Mouse (Mus musculus): ENCODE measurements around the gene Baz2b. TPM values are rescaled to one million over a fixed set of nuclear protein-coding genes. Genes with fewer than 3 reads are reported as not detected.

Baz2b gene
- total and polyA plus RNA-seq, 3 experiments: 5.7 to 11.4 TPM; not detected in 1

DNA sequence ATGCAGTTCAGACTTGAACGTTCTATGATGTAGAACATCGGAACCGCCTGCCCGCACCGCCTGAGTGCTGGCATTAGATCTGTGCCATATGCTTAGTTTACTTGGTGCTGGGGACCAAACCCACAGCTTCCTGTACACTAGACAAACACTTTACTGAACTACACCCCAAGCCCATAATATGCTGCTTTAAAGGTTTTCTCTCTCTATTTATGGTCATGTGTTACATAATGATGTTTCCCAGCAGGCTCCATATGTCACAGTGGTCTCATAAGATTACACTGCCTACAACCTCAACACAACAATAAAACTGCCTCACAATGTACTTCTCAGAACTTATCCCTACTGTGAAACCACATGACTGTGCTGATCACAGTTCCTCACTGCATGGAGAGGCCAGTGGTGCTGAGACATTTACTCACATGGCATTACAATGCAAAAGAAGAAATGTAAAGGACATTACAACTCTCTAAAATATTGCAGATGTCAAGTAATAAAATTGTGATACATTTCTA is 9.5 kb downstream of the Baz2b start:
- Histone ChIP-seq H3K27me3 (ENCODE audit: control insufficient read depth in 1 of 2, insufficient read depth in 2 of 2, low read length in 2 of 2) (no peaks in the 10 kb centered on the region), H3K9me3 (replicated peaks; ENCODE audit: insufficient read depth, low read length) (no peaks in the 10 kb centered on the region), H3K79me2 (ENCODE audit: control insufficient read depth, insufficient read depth, low read length, poor library complexity) (no peaks in the 10 kb centered on the region), H3K9ac (ENCODE audit: control insufficient read depth, low read depth, low read length, poor library complexity, severe bottlenecking) (no peak overlapping the region), H3K27ac (ENCODE audit: control insufficient read depth, low read depth, low read length) (no peak overlapping the region), H3K4me3 (ENCODE audit: control insufficient read depth in 1 of 2, insufficient read depth in 1 of 2, low read depth in 2 of 2, low read length in 2 of 2) (no peak overlapping the region), H3K36me3 (ENCODE audit: control insufficient read depth in 1 of 2, insufficient read depth in 2 of 2, low read length in 2 of 2) (peaks cover 0 to 21% of the 10 kb centered on the region in 2 experiments; a peak in 2 of 4 replicates), H3K4me1 (ENCODE audit: control insufficient read depth in 1 of 2, insufficient read depth in 2 of 2, low read length in 2 of 2) (peaks cover 8 to 19% of the 10 kb centered on the region in 2 experiments)
- TF ChIP-seq SIN3A (IDR thresholded peaks at IDR 0.05; ENCODE audit: low read length) (no peak), RAD21 (IDR thresholded peaks at IDR 0.05; ENCODE audit: low read depth, low read length) (no peak), CHD2 (IDR thresholded peaks at IDR 0.05; ENCODE audit: low read length) (no peak), RCOR1 (IDR thresholded peaks at IDR 0.05; ENCODE audit: low read depth, low read length) (no peak), BHLHE40 (IDR thresholded peaks at IDR 0.05; ENCODE audit: borderline replicate concordance, low read depth, low read length) (no peak), KAT2A (conservative IDR thresholded peaks at IDR 0.05; ENCODE audit: low read depth, low read length) (no peak), MEF2A (IDR thresholded peaks at IDR 0.05; ENCODE audit: extremely low read depth, insufficient replicate concordance, low read depth, low read length, poor library complexity, severe bottlenecking) (no peak), JUND (IDR thresholded peaks at IDR 0.05; ENCODE audit: low read depth, low read length) (no peak)
- DNase-seq (ENCODE audit: low read depth, low spot score): no peak

DNA sequence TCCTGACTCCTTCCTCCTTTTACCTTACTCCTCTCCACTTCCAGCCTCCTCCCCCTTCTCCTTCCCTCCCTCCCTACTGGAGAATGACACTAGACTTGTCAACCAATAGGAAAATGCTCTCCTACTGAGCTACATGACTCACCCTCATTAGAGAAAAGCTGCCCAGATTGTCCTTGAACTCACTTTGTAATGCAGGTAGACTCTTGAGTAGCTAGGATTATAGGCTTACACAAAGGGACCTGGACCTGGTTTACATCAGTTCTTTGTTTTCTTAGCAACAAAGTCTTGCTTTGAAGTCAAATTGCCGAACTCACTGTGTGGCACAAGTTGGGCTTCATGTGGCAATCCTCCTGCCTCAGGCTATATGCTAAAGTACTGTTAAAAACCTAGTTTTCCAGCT is 12.8 kb downstream of the Baz2b start:
- Histone ChIP-seq H3K4me3 (ENCODE audit: control insufficient read depth in 1 of 2, insufficient read depth in 1 of 2, low read depth in 2 of 2, low read length in 2 of 2) (no peak overlapping the region), H3K4me1 (ENCODE audit: control insufficient read depth in 1 of 2, insufficient read depth in 2 of 2, low read length in 2 of 2) (no peaks in the 10 kb centered on the region), H3K79me2 (ENCODE audit: control insufficient read depth, insufficient read depth, low read length, poor library complexity) (no peaks in the 10 kb centered on the region), H3K9ac (ENCODE audit: control insufficient read depth, low read depth, low read length, poor library complexity, severe bottlenecking) (no peak overlapping the region), H3K27ac (ENCODE audit: control insufficient read depth, low read depth, low read length) (no peak overlapping the region), H3K36me3 (ENCODE audit: control insufficient read depth in 1 of 2, insufficient read depth in 2 of 2, low read length in 2 of 2) (no peaks in the 10 kb centered on the region; a peak in 1 of 4 replicates), H3K9me3 (replicated peaks; ENCODE audit: insufficient read depth, low read length) (no peaks in the 10 kb centered on the region), H3K27me3 (ENCODE audit: control insufficient read depth in 1 of 2, insufficient read depth in 2 of 2, low read length in 2 of 2) (no peaks in the 10 kb centered on the region)
- DNase-seq (ENCODE audit: low read depth, low spot score): no peak
- no peak for TF ChIP-seq RCOR1 (IDR thresholded peaks at IDR 0.05; ENCODE audit: low read depth, low read length)
- TF ChIP-seq SMC3 (IDR thresholded peaks at IDR 0.05; ENCODE audit: low read depth, low read length): no peak
- TF ChIP-seq ELF1 (IDR thresholded peaks at IDR 0.05; ENCODE audit: low read depth, low read length): no peak
- TF ChIP-seq CHD1 (IDR thresholded peaks at IDR 0.05; ENCODE audit: low read depth, low read length): no peak
- TF ChIP-seq MYB (IDR thresholded peaks at IDR 0.05; ENCODE audit: low read depth, low read length): no peak
- TF ChIP-seq MXI1 (IDR thresholded peaks at IDR 0.05; ENCODE audit: low read depth, low read length): no peak
- no peak for TF ChIP-seq SIN3A (IDR thresholded peaks at IDR 0.05; ENCODE audit: low read length)
- TF ChIP-seq MAX (IDR thresholded peaks at IDR 0.05; ENCODE audit: low read length): no peak
- no peak for TF ChIP-seq NELFE (IDR thresholded peaks at IDR 0.05; ENCODE audit: low read depth, low read length)
- no peak for TF ChIP-seq UBTF (IDR thresholded peaks at IDR 0.05; ENCODE audit: borderline replicate concordance, insufficient read depth, low read depth, low read length)
- TF ChIP-seq POLR2A (IDR thresholded peaks at IDR 0.05; ENCODE audit: control insufficient read depth in 1 of 2, insufficient read depth in 1 of 2, low read depth in 1 of 2, low read length in 2 of 2, poor library complexity in 1 of 2): no peak
- TF ChIP-seq MYC (IDR thresholded peaks at IDR 0.05; ENCODE audit: low read depth, low read length): no peak
- TF ChIP-seq NRF1 (IDR thresholded peaks at IDR 0.05; ENCODE audit: insufficient read depth, low read depth, low read length, poor library complexity, severe bottlenecking): no peak
- no peak for TF ChIP-seq EP300 (IDR thresholded peaks at IDR 0.05; ENCODE audit: low read depth in 1 of 2, low read length in 2 of 2)
- TF ChIP-seq TCF12 (IDR thresholded peaks at IDR 0.05; ENCODE audit: low read depth, low read length): no peak
